Mouse (Mus musculus) cerebellum, postnatal 25 days (tissue): ENCODE results near the gene Qtrt1.

Experiments used
- DNase-seq, 2 experiments: peaks; one replicate each; pipeline ENCODE4 v3.0.0; 2021; ENCODE audit warnings: mixed read lengths in 2 of 2

The Qtrt1 gene

GRCm38 (mm10) chr9:21424631-21425555 lies 13.3 kb downstream of the Qtrt1 start, which contains the start of gene Dnm2:
Dnm2 (plus strand) TSS chr9:21424908.
- peak; percentile 97 to 99 for DNase-seq

GRCm38 (mm10) chr9:21425556-21425945 lies 13.9 kb downstream of the Qtrt1 start:
- DNase-seq, result peak; percentile 63 to 64

GRCm38 (mm10) chr9:21426013-21426412 lies 14.4 kb downstream of the Qtrt1 start:
- DNase-seq, result no peak

- no peak for DNase-seq
Observed at GRCm38 (mm10) chr9:21426525-21426924, 14.9 kb downstream of the Qtrt1 start.

DNA sequence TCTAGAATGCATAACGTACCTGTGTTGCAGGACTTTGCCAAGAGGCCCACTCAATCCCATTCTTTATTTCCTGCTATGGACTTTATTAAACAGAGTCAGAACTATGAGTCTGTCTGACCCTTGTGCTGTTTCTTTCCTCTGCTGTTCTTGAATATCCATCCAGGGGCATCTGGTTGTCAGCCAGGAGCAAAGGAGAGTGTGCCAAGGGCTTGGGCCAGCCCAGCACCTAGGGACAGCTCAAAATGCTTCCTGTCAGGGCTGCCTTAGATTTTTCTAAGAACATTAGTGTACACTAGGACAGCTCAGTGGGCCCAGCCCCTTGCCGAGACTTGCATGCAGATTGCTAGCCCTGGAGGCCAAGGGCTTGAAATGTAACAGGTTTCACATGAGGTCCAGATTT lies 16.1 kb downstream of the Qtrt1 start:
- DNase-seq, result peak; percentile 70 to 78

GRCm38 (mm10) chr9:21428178-21428577 lies 16.5 kb downstream of the Qtrt1 start:
- DNase-seq, result no peak

DNA sequence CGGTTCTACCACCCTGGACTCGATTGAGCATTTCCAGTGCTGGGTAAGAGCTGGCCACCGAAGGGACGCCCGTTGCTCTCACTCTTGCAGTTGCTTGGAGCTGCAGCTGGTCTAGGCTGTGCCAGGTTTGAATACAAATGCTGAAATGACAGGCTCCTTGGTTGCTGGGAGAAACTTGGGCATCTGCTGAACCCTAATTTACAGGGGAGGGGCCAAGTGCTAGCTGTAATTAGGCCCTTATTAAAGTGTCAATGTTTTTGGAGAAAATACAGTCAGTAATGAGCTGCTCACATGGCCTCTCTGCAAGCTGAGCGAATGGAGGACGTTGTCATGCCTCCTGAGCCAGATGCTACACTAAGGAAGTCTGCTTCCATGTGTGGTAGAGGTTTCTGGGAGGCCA lies 19.1 kb downstream of the Qtrt1 start:
- DNase-seq, result no peak

GRCm38 (mm10) chr9:21432066-21432465 lies 20.4 kb downstream of the Qtrt1 start:
- DNase-seq, result no peak

DNA sequence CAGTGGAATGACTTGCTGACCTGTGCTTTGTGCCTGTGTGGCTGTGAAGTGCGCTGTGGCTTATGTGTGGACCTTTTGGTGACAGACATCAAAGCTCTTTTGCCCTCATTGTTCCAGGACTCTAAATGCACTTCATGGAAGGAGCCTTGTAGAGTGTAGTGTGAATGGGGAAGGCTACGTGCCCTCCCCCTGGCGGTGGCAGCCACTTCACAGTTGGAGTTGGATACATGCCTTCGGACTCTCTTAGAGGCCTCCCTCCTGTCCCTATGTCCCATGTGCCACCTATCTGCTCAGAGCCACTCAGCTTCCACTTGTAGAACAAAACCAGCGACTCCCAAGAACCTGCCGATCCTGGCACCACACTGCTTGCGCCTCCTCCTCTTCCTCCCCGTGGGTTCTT lies 22.1 kb downstream of the Qtrt1 start:
- DNase-seq, result peak; percentile 71 to 83

DNA sequence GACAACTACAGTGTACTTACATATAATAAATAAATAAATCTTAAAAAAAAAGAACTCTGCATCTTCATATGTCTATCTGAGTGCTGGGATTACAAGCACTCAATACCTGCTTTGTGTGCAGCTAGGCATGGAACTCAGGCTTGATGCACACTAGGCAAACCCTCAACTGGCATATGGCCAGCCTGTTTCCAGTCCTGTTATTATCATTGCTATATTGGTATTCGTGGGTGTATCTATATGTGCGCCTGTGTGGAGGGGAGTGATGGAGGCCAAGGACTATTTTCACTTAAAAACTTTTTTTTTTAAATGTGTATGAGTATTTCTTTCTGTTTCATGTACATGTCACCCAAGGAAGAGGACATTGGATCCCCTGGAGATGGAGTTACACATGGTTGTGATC lies 22.8 kb downstream of the Qtrt1 start:
- DNase-seq, result peak in 1 of 2 experiments; percentile 60

GRCm38 (mm10) chr9:21435777-21436635 lies 24.4 kb downstream of the Qtrt1 start:
- DNase-seq, result peak; percentile 52 to 54

GRCm38 (mm10) chr9:21437577-21437976 lies 25.9 kb downstream of the Qtrt1 start:
- no peak for DNase-seq

GRCm38 (mm10) chr9:21438219-21438618 lies 26.6 kb downstream of the Qtrt1 start:
- no peak for DNase-seq

GRCm38 (mm10) chr9:21439456-21439855 lies 27.8 kb downstream of the Qtrt1 start:
- no peak for DNase-seq

DNA sequence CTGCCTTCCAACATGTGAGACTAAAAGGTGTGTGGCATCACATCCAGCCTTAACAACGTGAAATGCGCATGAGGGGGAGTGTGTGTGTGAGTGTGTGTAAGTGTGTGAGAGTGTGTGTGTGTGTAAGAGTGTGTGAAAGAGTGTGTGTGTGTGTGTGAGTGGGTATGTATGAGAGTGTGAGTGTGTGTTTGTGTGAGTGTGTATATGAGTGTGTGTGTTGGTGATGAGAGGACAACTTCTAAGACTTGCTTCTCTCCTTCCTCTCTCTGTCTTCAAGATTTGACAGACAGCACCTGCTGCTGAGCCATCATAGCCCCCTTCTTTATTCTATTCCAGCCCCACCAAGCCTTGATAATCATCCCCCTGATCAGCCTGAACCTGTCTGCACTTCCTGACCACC lies 28.3 kb downstream of the Qtrt1 start:
- no peak for DNase-seq

DNA sequence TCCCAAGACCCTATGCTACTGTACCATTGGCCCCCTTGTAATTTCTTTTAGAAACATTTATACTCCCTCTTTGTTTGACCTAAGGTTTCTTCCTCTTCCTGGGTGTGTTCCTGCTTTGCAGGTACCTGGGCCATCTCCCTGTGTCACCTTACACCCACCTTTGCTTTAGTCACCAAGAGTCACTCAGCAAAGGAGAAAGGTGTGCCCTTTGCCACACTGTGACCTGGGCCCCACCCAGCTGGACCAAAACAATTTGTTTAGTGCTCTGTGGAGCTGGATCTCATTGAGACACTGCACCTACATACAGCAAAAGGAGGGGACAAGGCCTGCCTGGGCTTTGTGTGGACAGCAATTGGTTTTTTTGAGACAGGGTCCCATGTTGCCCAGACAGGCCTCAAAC lies 28.8 kb downstream of the Qtrt1 start:
- no peak for DNase-seq

- no peak for DNase-seq
Observed at GRCm38 (mm10) chr9:21443853-21444252, 32.2 kb downstream of the Qtrt1 start.

GRCm38 (mm10) chr9:21444574-21444973 lies 32.9 kb downstream of the Qtrt1 start:
- no peak for DNase-seq

DNA sequence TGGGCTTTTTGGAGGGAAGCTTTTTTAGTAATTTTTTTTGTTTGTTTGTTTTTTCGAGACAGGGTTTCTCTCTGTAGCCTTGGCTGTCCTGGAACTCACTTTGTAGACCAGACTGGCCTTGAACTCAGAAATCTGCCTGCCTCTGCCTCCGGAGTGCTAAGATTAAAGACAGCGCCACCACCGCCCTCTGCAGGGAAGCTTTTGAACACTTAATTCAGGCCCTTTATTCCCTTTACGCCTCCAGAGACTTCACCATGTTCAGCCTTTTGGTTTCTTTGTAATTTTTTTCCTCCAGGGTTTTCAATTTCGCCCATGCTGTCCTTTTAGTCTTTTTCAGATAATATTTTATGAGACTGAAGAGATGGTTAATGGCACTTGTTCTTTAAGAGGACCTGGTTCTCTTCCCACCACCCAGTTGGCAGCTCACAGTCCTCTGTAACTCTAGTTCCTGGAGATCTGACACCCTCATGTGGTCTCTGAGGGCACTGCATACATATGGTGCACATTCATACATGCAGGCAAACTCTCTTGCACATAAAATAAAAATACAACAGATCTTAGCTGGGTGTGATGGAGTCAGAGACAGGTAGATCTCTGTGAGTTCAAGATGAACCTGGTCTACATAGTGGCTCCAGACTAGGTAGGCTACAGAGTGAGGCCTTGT lies 33.6 kb downstream of the Qtrt1 start:
- DNase-seq, result no peak

GRCm38 (mm10) chr9:21447778-21448177 lies 36.1 kb downstream of the Qtrt1 start:
- no peak for DNase-seq

DNA sequence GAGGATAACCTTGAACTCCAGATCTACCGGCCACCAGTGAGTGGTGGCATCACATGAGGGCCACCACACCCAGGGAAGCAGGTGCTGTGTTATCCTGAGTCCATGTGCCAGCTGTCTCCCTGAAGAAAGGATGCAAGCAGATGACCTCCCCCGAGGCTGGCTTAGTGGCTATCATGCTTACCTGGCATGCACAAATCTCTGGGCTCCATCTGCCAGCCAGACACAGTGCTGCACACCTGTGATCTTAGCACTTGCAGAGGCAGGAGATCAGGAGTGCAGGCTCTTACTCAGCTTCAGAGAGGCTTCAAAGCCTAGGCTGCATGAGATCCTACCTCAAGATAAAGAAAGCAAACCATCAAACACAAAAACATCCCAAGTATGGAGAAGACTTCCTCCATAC lies 38.1 kb downstream of the Qtrt1 start:
- DNase-seq, result peak in 1 of 2 experiments; percentile 50

DNA sequence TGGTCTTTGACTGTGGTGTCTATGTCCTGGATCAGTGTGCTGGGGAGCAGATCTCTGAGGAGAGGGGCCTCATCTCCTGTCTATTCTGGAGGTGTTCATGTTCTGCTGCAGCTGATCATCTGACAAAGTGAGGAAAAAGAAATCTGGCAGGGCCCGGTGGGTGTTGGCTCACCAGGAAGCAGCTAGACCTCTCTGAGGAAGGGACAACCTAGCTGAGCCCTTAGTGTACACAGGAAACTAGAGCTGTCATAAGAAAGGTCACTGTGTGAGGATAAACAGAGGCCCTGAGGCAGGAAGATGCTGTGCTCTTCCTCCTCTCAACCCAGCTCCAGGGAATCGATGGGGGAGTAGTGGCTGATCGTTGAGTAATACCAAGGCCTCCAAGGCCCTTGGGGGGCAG lies 38.6 kb downstream of the Qtrt1 start:
- DNase-seq, result no peak

- peak in 1 of 2 experiments; percentile 30 for DNase-seq
Observed at GRCm38 (mm10) chr9:21451391-21451790, 39.8 kb downstream of the Qtrt1 start.
